Mouse (Mus musculus): ENCODE data around the gene Nfatc4.
A peak's percentile ranks its signal among the peaks of the same experiment; 100 is the strongest.

Gene Nfatc4

GRCm38 (mm10) chr14:55822991-55823762 lies at the start of gene Nfatc4:
TSS of gene Nfatc4 (plus strand) at chr14:55823144.
- peak; percentile 97 for DNase-seq (ENCODE audit: low read depth)

GRCm38 (mm10) chr14:55776711-55777110 lies 46.2 kb upstream of the Nfatc4 start:
- DNase-seq (ENCODE audit: low read depth): no peak

GRCm38 (mm10) chr14:55777176-55777575 lies 45.8 kb upstream of the Nfatc4 start:
- DNase-seq (ENCODE audit: low read depth): peak; percentile 25

- no peak for DNase-seq (ENCODE audit: low read depth)
These were observed 45.1 kb upstream of the Nfatc4 start for GRCm38 (mm10) chr14:55777806-55778205.

- no peak for DNase-seq (ENCODE audit: low read depth)
These were observed 44.3 kb upstream of the Nfatc4 start for GRCm38 (mm10) chr14:55778686-55779085.

GRCm38 (mm10) chr14:55779656-55780055 lies 43.3 kb upstream of the Nfatc4 start:
- no peak for DNase-seq (ENCODE audit: low read depth)

GRCm38 (mm10) chr14:55780736-55781135 lies 42.2 kb upstream of the Nfatc4 start:
- DNase-seq (ENCODE audit: low read depth): no peak

GRCm38 (mm10) chr14:55781310-55781709 lies 41.6 kb upstream of the Nfatc4 start:
- peak; percentile 90 for DNase-seq (ENCODE audit: low read depth)

GRCm38 (mm10) chr14:55782361-55782960 lies 40.5 kb upstream of the Nfatc4 start:
- DNase-seq (ENCODE audit: low read depth): no peak

- peak; percentile 54 for DNase-seq (ENCODE audit: low read depth)
These were observed 39.6 kb upstream of the Nfatc4 start for GRCm38 (mm10) chr14:55783171-55783957.

GRCm38 (mm10) chr14:55783958-55784235 lies 39.0 kb upstream of the Nfatc4 start, which contains the start of gene Adcy4:
TSS of gene Adcy4 (minus strand) at chr14:55784095.
- no peak for DNase-seq (ENCODE audit: low read depth)

GRCm38 (mm10) chr14:55785195-55785594 lies 37.7 kb upstream of the Nfatc4 start:
- no peak for DNase-seq (ENCODE audit: low read depth)

GRCm38 (mm10) chr14:55787731-55788130 lies 35.2 kb upstream of the Nfatc4 start:
- no peak for DNase-seq (ENCODE audit: low read depth)

GRCm38 (mm10) chr14:55788256-55789050 lies 34.5 kb upstream of the Nfatc4 start, which contains the start of gene Ripk3:
TSS of gene Ripk3 (minus strand) at chr14:55788865.
- peak; percentile 33 for DNase-seq (ENCODE audit: low read depth)

GRCm38 (mm10) chr14:55793461-55793860 lies 29.5 kb upstream of the Nfatc4 start:
- DNase-seq (ENCODE audit: low read depth): no peak

- DNase-seq (ENCODE audit: low read depth): peak; percentile 80
These were observed 29.0 kb upstream of the Nfatc4 start for GRCm38 (mm10) chr14:55793946-55794345.

GRCm38 (mm10) chr14:55795380-55796163 lies 27.4 kb upstream of the Nfatc4 start:
- peak; percentile 64 for DNase-seq (ENCODE audit: low read depth)

GRCm38 (mm10) chr14:55814885-55815284 lies 8.1 kb upstream of the Nfatc4 start:
- DNase-seq (ENCODE audit: low read depth): peak; percentile 50

- peak; percentile 91 for DNase-seq (ENCODE audit: low read depth)
These were observed 7.6 kb upstream of the Nfatc4 start for GRCm38 (mm10) chr14:55815310-55815751.

GRCm38 (mm10) chr14:55819845-55820405 lies 3.0 kb upstream of the Nfatc4 start:
- DNase-seq (ENCODE audit: low read depth): no peak

GRCm38 (mm10) chr14:55820576-55820975 lies 2.4 kb upstream of the Nfatc4 start:
- DNase-seq (ENCODE audit: low read depth): no peak

Data from NIH3T3 (cell line).